Mouse (Mus musculus) E14TG2a.4 (cell line): Measurements from ENCODE around the gene Lingo4.

Source experiments
- H3K27me3 ChIP-seq: 2 replicates; pipeline ENCODE4 v1.6.1; 2014; ENCODE audit warnings: low read length, control low read depth; ENCODE audit not compliant: insufficient read depth
- H3K36me3 ChIP-seq: 2 replicates; pipeline ENCODE4 v1.6.1; 2014; ENCODE audit warnings: low read length, control low read depth; ENCODE audit not compliant: insufficient read depth
- H3K4me1 ChIP-seq: replicated peaks from 2 replicates; pipeline ENCODE4 v1.6.1; 2014; ENCODE audit warnings: low read depth, low read length, control low read depth
- H3K4me3 ChIP-seq: replicated peaks from 2 replicates; pipeline ENCODE4 v1.5.1; 2014; ENCODE audit warnings: mild to moderate bottlenecking, low read length
- H3K9me3 ChIP-seq: 2 replicates; pipeline ENCODE4 v1.6.1; 2014; ENCODE audit warnings: low read length, control low read depth
- CTCF ChIP-seq: conservative IDR thresholded peaks from 2 replicates; pipeline ENCODE4 v1.5.1; 2014; ENCODE audit warnings: low read length
- NANOG ChIP-seq: IDR thresholded peaks from 2 replicates; pipeline ENCODE4 v1.6.1; 2014; ENCODE audit warnings: borderline replicate concordance, low read length, mixed read lengths
- POU5F1 ChIP-seq: IDR thresholded peaks from 2 replicates; pipeline ENCODE4 v1.6.1; 2014; ENCODE audit warnings: low read length, borderline replicate concordance

The Lingo4 gene

DNA sequence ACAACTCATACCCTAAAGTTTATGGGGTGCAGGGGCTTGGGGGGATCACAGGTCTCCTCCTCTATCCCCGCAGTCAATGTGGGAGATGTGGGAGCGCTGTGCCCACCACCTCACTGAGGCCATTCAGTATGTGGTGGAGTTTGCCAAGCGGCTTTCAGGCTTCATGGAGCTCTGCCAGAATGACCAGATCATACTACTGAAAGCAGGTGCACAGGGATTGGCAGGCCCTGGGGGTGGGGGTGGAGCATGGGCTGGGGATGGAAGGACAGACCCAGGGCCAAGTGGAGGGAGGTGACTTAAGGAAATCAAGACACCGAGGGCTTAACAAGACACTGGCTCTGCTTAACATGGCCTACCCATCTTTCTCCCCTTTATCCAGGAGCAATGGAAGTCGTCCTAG, 7.3 kb upstream of the Lingo4 start:
- Histone ChIP-seq H3K27me3 (peaks cover 50% of the 10 kb centered on the region), H3K4me3 (no peak overlapping the region), H3K4me1 (peaks cover 4% of the 10 kb centered on the region; the same call in 1 of the 2 replicates), H3K9me3 (no peaks in the 10 kb centered on the region), H3K36me3 (no peaks in the 10 kb centered on the region)
- TF ChIP-seq POU5F1 = no peak

DNA sequence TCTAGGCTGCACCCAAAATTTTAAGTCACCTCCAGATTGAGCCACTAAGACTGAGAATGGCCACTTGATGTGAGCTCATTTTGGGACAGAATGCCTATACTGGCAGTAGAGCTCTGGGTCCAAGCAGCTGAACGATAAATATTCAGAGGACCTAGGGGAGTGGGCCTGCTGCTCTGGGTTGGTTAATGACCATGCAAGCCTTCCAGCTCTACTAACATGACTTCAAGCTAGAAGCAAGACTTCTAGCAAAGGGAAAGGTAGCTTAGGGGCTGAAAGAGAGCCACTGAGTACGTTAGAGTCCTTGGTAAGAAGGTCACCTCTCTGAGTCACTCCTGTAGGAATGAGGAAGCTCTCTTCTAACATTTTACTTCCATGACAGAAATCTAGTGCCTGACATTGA, 6.2 kb upstream of the Lingo4 start:
- Histone ChIP-seq H3K4me1 (peaks cover 4% of the 10 kb centered on the region; the same call in 1 of the 2 replicates), H3K27me3 (peaks cover 48% of the 10 kb centered on the region), H3K4me3 (no peak overlapping the region), H3K36me3 (no peaks in the 10 kb centered on the region), H3K9me3 (no peaks in the 10 kb centered on the region)
- TF ChIP-seq POU5F1 = no peak
- TF ChIP-seq CTCF = no peak
- TF ChIP-seq NANOG = no peak

DNA sequence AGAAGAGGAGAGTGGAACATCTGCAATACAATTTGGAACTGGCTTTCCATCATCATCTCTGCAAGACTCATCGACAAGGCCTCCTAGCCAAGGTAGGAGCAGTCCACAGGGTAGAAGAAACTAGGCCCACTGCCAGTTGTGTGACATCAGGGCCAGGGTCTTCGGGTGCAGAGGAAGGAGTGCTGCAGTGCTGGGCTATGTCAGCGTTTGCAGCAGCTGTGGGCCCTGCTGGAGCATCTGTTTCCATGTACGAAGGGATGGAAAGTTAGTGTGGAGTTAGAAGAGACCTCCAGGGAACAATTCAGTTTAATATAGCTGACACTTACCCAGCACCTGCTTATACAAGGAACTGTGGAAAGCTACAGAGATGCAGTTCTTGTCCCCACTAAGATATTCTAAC, 5.3 kb upstream of the Lingo4 start:
- no peak for TF ChIP-seq CTCF
- TF ChIP-seq POU5F1 = no peak
- TF ChIP-seq NANOG = no peak
- Histone ChIP-seq H3K4me3 (no peak overlapping the region), H3K4me1 (0 out of 2 replicates have a peak, but pooled peaks cover 2% of the 10 kb centered on the region), H3K9me3 (no peaks in the 10 kb centered on the region), H3K36me3 (no peaks in the 10 kb centered on the region), H3K27me3 (peaks cover 48% of the 10 kb centered on the region)

DNA sequence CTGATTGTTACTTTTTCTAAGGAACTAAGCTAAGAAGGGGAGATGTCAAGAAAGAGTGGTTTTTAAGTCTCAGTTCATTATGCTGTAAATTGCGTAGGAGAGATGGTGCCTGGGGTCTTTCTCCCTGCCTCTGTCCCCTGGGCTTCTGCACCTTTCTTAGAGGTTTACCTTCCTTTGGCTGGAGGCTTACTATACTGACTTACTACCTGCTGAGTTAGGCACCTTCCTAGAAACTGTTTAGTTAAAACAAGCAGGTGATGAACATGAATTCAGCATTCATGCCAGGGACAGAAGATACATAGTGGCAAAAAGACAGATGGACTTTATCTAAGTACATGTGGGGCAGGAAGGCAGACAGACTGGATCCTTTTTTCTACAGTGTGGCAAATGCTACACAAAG, 2.0 kb upstream of the Lingo4 start:
- peaks cover 61% of the 10 kb centered on the region for H3K27me3 ChIP-seq
- no peaks in the 10 kb centered on the region for H3K36me3 ChIP-seq
- peaks cover 10% of the 10 kb centered on the region; the same call in 1 of the 2 replicates for H3K4me1 ChIP-seq
- TF ChIP-seq POU5F1 (no peak), NANOG (no peak), CTCF (no peak)
- no peak overlapping the region for H3K4me3 ChIP-seq
- no peaks in the 10 kb centered on the region for H3K9me3 ChIP-seq

DNA sequence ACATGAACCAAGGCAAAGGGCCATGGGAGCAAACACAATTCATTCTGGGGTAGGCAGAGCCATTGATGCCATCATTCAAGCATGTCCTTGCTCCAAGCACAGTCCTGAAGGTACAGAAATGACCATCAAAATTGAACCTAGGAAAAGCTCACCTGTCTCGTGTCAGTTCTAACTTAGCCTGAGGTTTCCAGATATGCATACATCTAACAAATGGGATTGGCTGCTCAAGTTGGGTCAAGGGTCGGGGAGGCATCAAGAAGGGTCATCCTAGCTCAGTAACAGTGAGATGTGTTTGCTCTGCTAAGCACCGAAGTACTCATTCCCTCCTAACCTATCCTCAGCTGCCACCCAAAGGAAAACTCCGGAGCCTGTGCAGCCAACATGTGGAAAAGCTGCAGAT, 1.5 kb upstream of the Lingo4 start:
- no peaks in the 10 kb centered on the region for H3K9me3 ChIP-seq

DNA sequence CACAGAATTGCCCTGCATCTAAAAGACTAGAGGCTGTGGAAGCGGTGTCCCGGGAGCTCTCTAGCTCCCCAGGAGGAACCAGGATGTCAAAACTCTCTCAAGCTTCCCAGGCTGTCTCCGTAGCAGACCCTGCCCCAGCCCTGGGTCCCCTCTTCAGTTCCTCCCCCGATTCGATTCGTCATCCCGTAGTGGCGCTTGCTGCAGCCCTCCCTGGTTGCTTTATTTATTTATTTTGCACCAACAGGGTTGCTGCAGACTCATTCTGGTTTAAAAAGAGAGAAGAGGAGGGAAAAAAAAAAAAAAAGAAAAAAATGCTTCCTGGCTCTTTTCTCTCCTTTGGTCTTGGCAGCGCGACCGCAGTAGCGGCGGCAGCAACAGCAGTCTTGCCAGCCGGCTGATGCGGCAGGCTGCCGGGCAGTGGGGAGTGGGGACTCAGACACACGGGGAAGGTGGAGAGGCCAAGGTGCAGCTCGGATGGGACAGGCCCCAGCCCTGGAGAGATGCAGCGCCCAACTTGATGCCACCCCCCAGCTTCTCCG, 695 bp downstream of the Lingo4 start:
- TF ChIP-seq NANOG (no peak), CTCF (no peak), POU5F1 (no peak)
- Histone ChIP-seq H3K9me3 (no peaks in the 10 kb centered on the region), H3K27me3 (peaks cover 88% of the 10 kb centered on the region), H3K36me3 (no peaks in the 10 kb centered on the region), H3K4me3 (peak overlapping the region; percentile 55), H3K4me1 (peaks cover 17% of the 10 kb centered on the region)

More for the DNA sequence above, 1.5 kb upstream of the Lingo4 start:
- Histone ChIP-seq H3K4me3 (no peak overlapping the region), H3K4me1 (peaks cover 10% of the 10 kb centered on the region; the same call in 1 of the 2 replicates), H3K36me3 (no peaks in the 10 kb centered on the region), H3K27me3 (peaks cover 66% of the 10 kb centered on the region)
- TF ChIP-seq POU5F1 (no peak), CTCF (no peak), NANOG (no peak)

DNA sequence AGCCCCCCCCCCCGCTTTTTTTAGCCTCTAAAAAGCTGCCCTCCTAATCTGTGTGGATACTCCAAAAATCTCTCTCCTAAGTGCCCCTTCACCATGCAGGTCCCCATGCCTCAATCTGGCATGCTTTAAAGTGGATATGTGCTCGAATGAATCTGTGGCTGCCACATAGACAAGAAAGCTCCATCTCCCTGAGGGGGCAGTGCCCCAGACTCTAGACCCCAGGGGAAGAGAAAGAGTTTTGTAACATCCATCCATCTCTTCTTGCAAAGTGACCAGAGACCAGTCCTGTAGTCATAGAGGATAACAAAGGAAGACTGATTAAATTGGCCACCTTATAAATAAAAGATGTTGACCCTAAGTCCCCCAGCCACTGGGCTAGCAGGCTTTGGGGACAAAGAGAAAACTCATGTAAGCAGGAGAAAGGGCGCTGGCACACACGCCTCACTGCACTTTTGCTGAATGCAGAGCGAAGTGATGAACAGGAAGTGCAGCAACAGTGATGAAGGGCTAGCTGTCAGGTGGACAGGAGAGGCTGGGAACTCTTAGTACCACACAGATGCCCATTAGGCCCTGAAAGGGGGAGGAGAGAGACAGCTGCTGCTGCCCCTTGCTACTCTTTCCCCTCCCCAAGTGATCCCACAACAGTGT, 1.5 kb downstream of the Lingo4 start:
- Histone ChIP-seq H3K4me3 (no peak overlapping the region), H3K27me3 (peaks cover 93% of the 10 kb centered on the region), H3K9me3 (no peaks in the 10 kb centered on the region), H3K36me3 (no peaks in the 10 kb centered on the region), H3K4me1 (peaks cover 17% of the 10 kb centered on the region)
- TF ChIP-seq POU5F1 (no peak), NANOG (no peak), CTCF (no peak)

DNA sequence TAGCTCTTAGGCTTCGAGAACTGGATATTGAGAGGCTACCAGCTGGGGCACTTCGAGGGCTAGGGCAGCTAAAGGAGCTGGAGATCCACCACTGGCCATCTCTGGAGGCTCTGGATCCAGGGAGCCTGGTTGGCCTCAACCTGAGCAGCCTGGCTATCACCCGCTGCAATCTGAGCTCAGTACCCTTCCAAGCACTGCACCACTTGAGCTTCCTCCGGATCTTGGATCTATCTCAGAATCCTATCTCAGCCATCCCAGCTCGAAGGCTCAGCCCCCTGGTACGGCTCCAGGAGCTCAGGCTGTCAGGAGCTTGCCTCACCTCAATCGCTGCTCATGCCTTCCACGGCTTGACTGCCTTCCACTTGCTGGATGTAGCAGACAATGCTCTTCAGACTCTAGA, 4.1 kb downstream of the Lingo4 start:
- Histone ChIP-seq H3K9me3 (no peaks in the 10 kb centered on the region), H3K4me3 (no peak overlapping the region), H3K36me3 (no peaks in the 10 kb centered on the region), H3K4me1 (peaks cover 17% of the 10 kb centered on the region), H3K27me3 (peaks cover 97% of the 10 kb centered on the region)
- no peak for TF ChIP-seq POU5F1
- TF ChIP-seq NANOG = no peak
- TF ChIP-seq CTCF = no peak

DNA sequence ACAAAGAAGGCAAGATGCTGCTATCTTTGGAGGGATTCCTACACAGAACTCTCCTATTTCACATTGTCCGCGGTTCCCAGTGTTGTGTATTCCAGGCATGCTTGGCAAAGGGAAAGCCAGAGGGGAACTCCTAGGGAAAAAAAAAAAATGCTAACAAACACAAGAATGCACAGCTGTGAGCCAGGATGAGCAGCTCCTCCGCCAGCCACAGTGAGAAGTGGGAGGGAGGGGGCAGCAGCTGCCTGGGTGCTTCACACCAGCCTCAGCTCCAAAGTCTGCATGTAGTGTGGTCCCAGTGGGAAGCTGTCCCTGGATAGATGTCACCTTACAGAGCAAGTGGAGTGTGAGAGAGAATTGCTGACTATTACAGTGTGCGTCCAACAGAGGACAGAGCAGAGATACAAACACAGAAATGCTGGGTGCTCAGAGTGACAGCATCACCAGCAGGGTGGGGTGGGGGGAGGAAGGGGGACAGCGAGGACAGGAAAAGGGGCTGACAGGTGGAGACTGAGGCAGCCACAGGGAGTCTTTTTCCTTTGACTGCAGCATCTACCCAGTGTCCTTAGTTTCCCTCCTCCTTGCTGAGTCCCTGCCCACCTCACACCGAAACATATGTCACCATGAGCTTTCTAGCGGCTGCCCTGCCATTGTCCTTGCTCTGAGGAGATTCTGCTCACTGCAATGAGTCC, 6.2 kb downstream of the Lingo4 start:
- TF ChIP-seq POU5F1 (no peak), CTCF (no peak), NANOG (no peak)
- Histone ChIP-seq H3K36me3 (no peaks in the 10 kb centered on the region), H3K27me3 (peaks cover 81% of the 10 kb centered on the region), H3K9me3 (no peaks in the 10 kb centered on the region), H3K4me3 (no peak overlapping the region), H3K4me1 (peaks cover 7% of the 10 kb centered on the region; the same call in 1 of the 2 replicates)
